Mouse (Mus musculus) lung, embryonic 14.5 days (tissue): ENCODE data around the gene Krt33b. TPM values are rescaled to one million over a fixed set of nuclear protein-coding genes. Genes with fewer than 3 reads are reported as not detected.
A peak's percentile ranks its signal among the peaks of the same experiment; 100 is the strongest.

Experiments used
- ATAC-seq: fragments of 200-750 bp; cut with Nextera tagmentation; 2 replicates; pipeline ENCODE4 v1.8.0; 2017; ENCODE audit warnings: mild to moderate bottlenecking, moderate TSS enrichment, moderate library complexity; ENCODE audit not compliant: insufficient read depth
- DNase-seq: peaks from one replicate; pipeline ENCODE4 v3.0.0-alpha.2; 2015
- H3K27ac ChIP-seq: fragments of 300-500 bp; sonication (generic); 2 replicates; pipeline ENCODE4 v1.5.1; 2014; ENCODE audit warnings: low read depth, mild to moderate bottlenecking, moderate library complexity
- H3K27me3 ChIP-seq: fragments of 300-500 bp; sonication (generic); 2 replicates; pipeline ENCODE4 v1.6.1; 2014; ENCODE audit warnings: low read length, control low read depth; ENCODE audit not compliant: insufficient read depth
- H3K36me3 ChIP-seq: fragments of 300-500 bp; sonication (generic); 2 replicates; pipeline ENCODE4 v1.6.1; 2014; ENCODE audit warnings: control low read depth; ENCODE audit not compliant: insufficient read depth
- H3K4me1 ChIP-seq: fragments of 300-500 bp; sonication (generic); 2 replicates; pipeline ENCODE4 v1.6.1; 2014; ENCODE audit warnings: antibody characterized with exemption, control low read depth; ENCODE audit not compliant: insufficient read depth
- H3K4me2 ChIP-seq: fragments of 300-500 bp; sonication (generic); 2 replicates; pipeline ENCODE4 v1.6.1; 2014; ENCODE audit warnings: mild to moderate bottlenecking
- H3K4me3 ChIP-seq: fragments of 300-500 bp; sonication (generic); 2 replicates; pipeline ENCODE4 v1.5.1; 2014; ENCODE audit warnings: low read depth, low read length
- H3K9ac ChIP-seq: fragments of 300-500 bp; sonication (generic); 2 replicates; pipeline ENCODE4 v1.6.1; 2014
- H3K9me3 ChIP-seq: fragments of 300-500 bp; sonication (generic); 2 replicates; pipeline ENCODE4 v1.6.1; 2016; ENCODE audit warnings: low read depth, low read length, control low read depth
- CTCF ChIP-seq: IDR thresholded peaks from 2 replicates; pipeline ENCODE4 v1.5.1; 2016; ENCODE audit warnings: antibody characterized with exemption, low read depth
- WGBS: fragments of 180-500 bp; shearing (Covaris S2); extraction: QIAGEN DNeasy Blood & Tissue Kit; methylation state at CpG from one replicate; pipeline ENCODE4 v1.1.7; 2014; 5-methylcytosine and 5-hydroxymethylcytosine counted together
- polyA plus RNA-seq: library from polyadenylated mRNA; unstranded; fragments of >200 nt; fragmentation: Nextera tagmentation; extraction: Ambion mirVana; gene quantifications from 2 replicates; pipeline ENCODE4 v1.2.1, GENCODE M21; 2014

Krt33b gene
- polyA plus RNA-seq, 1 experiment from 2014 or later: not detected

- Histone ChIP-seq H3K9me3 (no peaks in the 10 kb centered on the region), H3K9ac (no peak overlapping the region), H3K4me2 (no peak overlapping the region), H3K27ac (no peak overlapping the region), H3K27me3 (no peaks in the 10 kb centered on the region), H3K36me3 (no peaks in the 10 kb centered on the region), H3K4me1 (no peaks in the 10 kb centered on the region), H3K4me3 (no peak overlapping the region)
- 43% methylated on average over 4 of the region's 4 CpGs for WGBS
- DNase-seq: peak; percentile 70
- ATAC-seq: no peak
- no peak for TF ChIP-seq CTCF
Observed at GRCm38 (mm10) chr11:100013691-100014171, 15.9 kb downstream of the Krt33b start.

GRCm38 (mm10) chr11:100010682-100011081, 19.0 kb downstream of the Krt33b start:
- Histone ChIP-seq H3K9me3 (no peaks in the 10 kb centered on the region), H3K4me2 (no peak overlapping the region), H3K9ac (no peak overlapping the region), H3K36me3 (no peaks in the 10 kb centered on the region), H3K27ac (no peak overlapping the region), H3K27me3 (no peaks in the 10 kb centered on the region), H3K4me1 (no peaks in the 10 kb centered on the region), H3K4me3 (no peak overlapping the region)
- DNase-seq (no peak), ATAC-seq (no peak)
- TF ChIP-seq CTCF: no peak
- WGBS: 72% methylated on average over 5 of the region's 5 CpGs

GRCm38 (mm10) chr11:100008336-100008735, 21.3 kb downstream of the Krt33b start:
- DNase-seq (no peak), ATAC-seq (no peak)
- Histone ChIP-seq H3K4me2 (no peak overlapping the region), H3K36me3 (no peaks in the 10 kb centered on the region), H3K9me3 (no peaks in the 10 kb centered on the region), H3K9ac (no peak overlapping the region), H3K4me3 (no peak overlapping the region), H3K4me1 (no peaks in the 10 kb centered on the region), H3K27ac (no peak overlapping the region), H3K27me3 (no peaks in the 10 kb centered on the region)
- TF ChIP-seq CTCF: no peak
- 81% methylated on average over 5 of the region's 5 CpGs for WGBS

- no peak for ATAC-seq
- peak; percentile 56 for TF ChIP-seq CTCF
- Histone ChIP-seq H3K4me3 (no peak overlapping the region), H3K4me2 (no peak overlapping the region), H3K36me3 (no peaks in the 10 kb centered on the region), H3K9ac (no peak overlapping the region), H3K27ac (no peak overlapping the region), H3K27me3 (no peaks in the 10 kb centered on the region), H3K9me3 (no peaks in the 10 kb centered on the region), H3K4me1 (no peaks in the 10 kb centered on the region)
- WGBS: 54% methylated on average over 3 of the region's 3 CpGs
- DNase-seq: no peak
Observed at GRCm38 (mm10) chr11:100006624-100007023, 23.0 kb downstream of the Krt33b start.

GRCm38 (mm10) chr11:100005905-100006304, 23.8 kb downstream of the Krt33b start:
- Histone ChIP-seq H3K27ac (0 out of 2 replicates have a peak overlapping the region, but pooled peaks have one; percentile 42), H3K9me3 (no peaks in the 10 kb centered on the region)
- peak; percentile 35; the same call in 1 of the 2 replicates for ATAC-seq

GRCm38 (mm10) chr11:100004846-100005245, 24.8 kb downstream of the Krt33b start:
- DNase-seq: peak; percentile 82

More at GRCm38 (mm10) chr11:100005905-100006304, 23.8 kb downstream of the Krt33b start:
- H3K9ac ChIP-seq: no peak overlapping the region
- TF ChIP-seq CTCF: no peak
- 58% methylated on average over 8 of the region's 8 CpGs for WGBS
- H3K4me3 ChIP-seq: no peak overlapping the region
- no peak overlapping the region for H3K4me2 ChIP-seq
- H3K27me3 ChIP-seq: no peaks in the 10 kb centered on the region
- no peaks in the 10 kb centered on the region for H3K36me3 ChIP-seq
- H3K4me1 ChIP-seq: no peaks in the 10 kb centered on the region
- peak; percentile 57 for DNase-seq

GRCm38 (mm10) chr11:99999091-99999490, 30.6 kb downstream of the Krt33b start:
- no peak for TF ChIP-seq CTCF
- WGBS: 87% methylated on average over 7 of the region's 7 CpGs
- DNase-seq (no peak), ATAC-seq (no peak)
- Histone ChIP-seq H3K27ac (no peak overlapping the region), H3K4me1 (no peaks in the 10 kb centered on the region), H3K9ac (no peak overlapping the region), H3K4me2 (no peak overlapping the region), H3K36me3 (no peaks in the 10 kb centered on the region), H3K4me3 (no peak overlapping the region), H3K27me3 (peaks cover under 1% of the 10 kb centered on the region; the same call in 1 of the 2 replicates), H3K9me3 (no peaks in the 10 kb centered on the region)

More at GRCm38 (mm10) chr11:100004846-100005245, 24.8 kb downstream of the Krt33b start:
- Histone ChIP-seq H3K4me1 (no peaks in the 10 kb centered on the region), H3K4me3 (no peak overlapping the region), H3K9me3 (no peaks in the 10 kb centered on the region), H3K4me2 (no peak overlapping the region), H3K9ac (no peak overlapping the region), H3K36me3 (no peaks in the 10 kb centered on the region), H3K27me3 (no peaks in the 10 kb centered on the region), H3K27ac (no peak overlapping the region)
- ATAC-seq: no peak
- TF ChIP-seq CTCF: peak; percentile 85
- WGBS: 15% methylated on average over 6 of the region's 6 CpGs

- DNase-seq (peak; percentile 6), ATAC-seq (no peak)
- H3K27ac ChIP-seq: no peak overlapping the region
- no peaks in the 10 kb centered on the region for H3K9me3 ChIP-seq
- H3K9ac ChIP-seq: no peak overlapping the region
- no peaks in the 10 kb centered on the region for H3K36me3 ChIP-seq
- TF ChIP-seq CTCF: no peak
- peaks cover 8% of the 10 kb centered on the region; the same call in 1 of the 2 replicates for H3K27me3 ChIP-seq
- no peak overlapping the region for H3K4me2 ChIP-seq
- no peaks in the 10 kb centered on the region for H3K4me1 ChIP-seq
- 24% methylated on average over 4 of the region's 4 CpGs for WGBS
- H3K4me3 ChIP-seq: no peak overlapping the region
Observed at GRCm38 (mm10) chr11:99994384-99994661, 35.3 kb downstream of the Krt33b start.
